Mouse (Mus musculus): Measurements from ENCODE around the gene Etv6. TPM values are rescaled to one million over a fixed set of nuclear protein-coding genes. Genes with fewer than 3 reads are reported as not detected.
A peak's percentile ranks its signal among the peaks of the same experiment; 100 is the strongest.

Etv6 gene
- polyA plus RNA-seq, 1 experiment from 2014 or later = 16.0 TPM

DNA sequence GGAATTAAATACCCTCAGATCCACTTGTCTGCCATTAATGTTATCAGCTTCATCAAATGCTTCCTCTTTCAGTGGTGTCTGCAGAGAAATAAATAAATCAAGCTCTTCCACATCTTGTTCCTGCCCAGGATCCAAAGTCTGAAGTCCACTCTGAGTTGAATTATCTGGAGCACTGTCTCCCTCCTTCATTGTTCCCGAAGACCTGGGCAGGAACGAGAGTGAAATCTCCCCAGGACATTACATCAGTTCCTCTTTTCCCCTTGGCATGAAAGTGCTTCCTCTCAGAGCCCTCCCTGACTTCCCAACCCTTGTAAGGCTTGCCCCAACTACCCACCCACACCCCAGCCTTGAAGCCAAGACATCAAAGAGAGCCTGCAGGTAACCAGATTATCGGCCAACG lies 208.0 kb downstream of the Etv6 start:
- no peak for ATAC-seq (replicated peaks; ENCODE audit: insufficient number of reproducible peaks, low FRiP score, low TSS enrichment)
- H3K4me2 ChIP-seq = no peak overlapping the region
- H3K4me3 ChIP-seq (ENCODE audit: low read depth, low read length) = no peak overlapping the region
- H3K36me3 ChIP-seq (ENCODE audit: control insufficient read depth, insufficient read depth, low read length) = peaks cover 11% of the 10 kb centered on the region
- no peaks in the 10 kb centered on the region; the same call in 1 of the 2 replicates for H3K9me3 ChIP-seq (replicated peaks; ENCODE audit: control insufficient read depth, low read length)
- H3K27ac ChIP-seq (ENCODE audit: low read depth, low read length) = peak overlapping the region; percentile 73
- H3K4me1 ChIP-seq (ENCODE audit: control insufficient read depth, insufficient read depth, low read length) = peaks cover 18% of the 10 kb centered on the region
- no peak overlapping the region for H3K9ac ChIP-seq (ENCODE audit: low read depth, low read length)
- 59% methylated on average over 4 of the region's 4 CpGs for WGBS (ENCODE audit: insufficient replicate concordance)
- H3K27me3 ChIP-seq (ENCODE audit: control insufficient read depth, insufficient read depth, low read length) = no peaks in the 10 kb centered on the region

DNA sequence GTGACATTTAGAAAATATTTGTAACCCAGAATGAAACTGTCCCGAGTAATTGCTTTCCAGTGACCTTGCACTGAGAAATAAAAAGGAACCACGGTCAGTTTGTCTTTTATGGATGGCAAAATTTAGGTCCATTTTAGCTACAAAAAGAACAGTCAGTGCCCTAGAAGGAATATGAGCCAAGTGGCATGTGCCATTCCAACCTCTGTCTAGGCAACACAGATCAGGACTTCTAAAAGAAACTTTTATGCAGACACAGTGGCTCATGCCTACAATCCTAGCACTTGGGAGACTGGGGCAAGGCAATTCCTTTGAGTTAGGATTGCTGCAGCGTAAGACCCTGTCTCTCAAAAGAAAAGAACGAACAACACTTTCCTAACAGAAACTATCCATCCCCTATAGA lies 208.6 kb downstream of the Etv6 start:
- Histone ChIP-seq H3K27me3 (ENCODE audit: control insufficient read depth, insufficient read depth, low read length) (no peaks in the 10 kb centered on the region), H3K4me2 (no peak overlapping the region), H3K9me3 (replicated peaks; ENCODE audit: control insufficient read depth, low read length) (no peaks in the 10 kb centered on the region; the same call in 1 of the 2 replicates), H3K9ac (ENCODE audit: low read depth, low read length) (no peak overlapping the region), H3K4me1 (ENCODE audit: control insufficient read depth, insufficient read depth, low read length) (peaks cover 18% of the 10 kb centered on the region), H3K27ac (ENCODE audit: low read depth, low read length) (no peak overlapping the region), H3K36me3 (ENCODE audit: control insufficient read depth, insufficient read depth, low read length) (peaks cover 15% of the 10 kb centered on the region), H3K4me3 (ENCODE audit: low read depth, low read length) (no peak overlapping the region)
- 90% methylated on average over 4 of the region's 4 CpGs for WGBS (ENCODE audit: insufficient replicate concordance)
- no peak for ATAC-seq (replicated peaks; ENCODE audit: insufficient number of reproducible peaks, low FRiP score, low TSS enrichment)

DNA sequence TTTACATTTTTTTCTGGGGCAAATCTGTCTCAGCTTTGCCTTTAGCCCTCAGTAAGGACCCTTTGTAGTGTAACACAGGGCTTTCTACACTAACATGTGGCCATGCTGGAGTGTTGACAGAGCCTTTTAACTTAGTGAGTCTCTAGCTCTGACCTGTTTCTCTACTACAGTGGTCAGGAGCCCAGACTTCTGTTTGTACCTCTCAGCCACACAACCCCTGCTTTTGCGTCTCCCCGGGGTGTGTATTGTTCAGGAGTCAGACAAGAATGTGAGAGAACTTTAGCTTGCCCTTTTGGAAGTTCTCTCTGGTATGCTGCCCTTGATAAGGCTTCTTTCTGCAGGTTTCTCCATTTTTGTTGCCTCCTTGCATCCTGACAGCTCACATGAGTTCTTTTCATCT lies 210.6 kb downstream of the Etv6 start:
- Histone ChIP-seq H3K4me2 (no peak overlapping the region), H3K27ac (ENCODE audit: low read depth, low read length) (peak overlapping the region; percentile 51; the same call in 1 of the 2 replicates), H3K9ac (ENCODE audit: low read depth, low read length) (no peak overlapping the region), H3K4me1 (ENCODE audit: control insufficient read depth, insufficient read depth, low read length) (peaks cover 18% of the 10 kb centered on the region), H3K4me3 (ENCODE audit: low read depth, low read length) (no peak overlapping the region), H3K36me3 (ENCODE audit: control insufficient read depth, insufficient read depth, low read length) (peaks cover 11% of the 10 kb centered on the region; the same call in 1 of the 2 replicates), H3K9me3 (replicated peaks; ENCODE audit: control insufficient read depth, low read length) (no peaks in the 10 kb centered on the region), H3K27me3 (ENCODE audit: control insufficient read depth, insufficient read depth, low read length) (no peaks in the 10 kb centered on the region)
- WGBS (ENCODE audit: insufficient replicate concordance) = 28% methylated on average over 2 of the region's 2 CpGs
- ATAC-seq (replicated peaks; ENCODE audit: insufficient number of reproducible peaks, low FRiP score, low TSS enrichment) = no peak; the same call in 1 of the 2 replicates

DNA sequence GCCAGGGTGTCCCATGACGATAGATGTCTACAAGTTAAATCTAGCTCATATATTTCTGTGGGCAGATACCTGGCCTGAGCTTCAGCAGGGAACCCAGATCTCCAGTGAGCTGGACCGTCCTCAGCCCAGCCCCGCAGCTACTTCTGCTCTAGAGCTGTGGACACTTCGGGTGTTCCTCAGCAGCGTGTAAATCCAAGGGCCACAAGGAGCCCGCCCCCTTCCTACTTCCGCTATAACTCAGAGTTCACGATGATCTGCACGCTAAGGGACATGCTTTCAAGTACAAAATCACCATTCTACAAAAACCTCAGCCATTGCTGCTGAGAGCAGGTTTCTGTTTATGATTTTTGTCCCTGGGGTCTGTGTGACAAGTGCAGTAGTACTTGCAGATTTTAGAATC lies 211.8 kb downstream of the Etv6 start:
- no peak for ATAC-seq (replicated peaks; ENCODE audit: insufficient number of reproducible peaks, low FRiP score, low TSS enrichment)
- Histone ChIP-seq H3K4me1 (ENCODE audit: control insufficient read depth, insufficient read depth, low read length) (peaks cover 18% of the 10 kb centered on the region), H3K4me3 (ENCODE audit: low read depth, low read length) (no peak overlapping the region), H3K4me2 (no peak overlapping the region), H3K27me3 (ENCODE audit: control insufficient read depth, insufficient read depth, low read length) (no peaks in the 10 kb centered on the region), H3K9me3 (replicated peaks; ENCODE audit: control insufficient read depth, low read length) (no peaks in the 10 kb centered on the region), H3K36me3 (ENCODE audit: control insufficient read depth, insufficient read depth, low read length) (peaks cover 11% of the 10 kb centered on the region; the same call in 1 of the 2 replicates), H3K9ac (ENCODE audit: low read depth, low read length) (no peak overlapping the region), H3K27ac (ENCODE audit: low read depth, low read length) (no peak overlapping the region)
- 91% methylated on average over 9 of the region's 9 CpGs for WGBS (ENCODE audit: insufficient replicate concordance)

DNA sequence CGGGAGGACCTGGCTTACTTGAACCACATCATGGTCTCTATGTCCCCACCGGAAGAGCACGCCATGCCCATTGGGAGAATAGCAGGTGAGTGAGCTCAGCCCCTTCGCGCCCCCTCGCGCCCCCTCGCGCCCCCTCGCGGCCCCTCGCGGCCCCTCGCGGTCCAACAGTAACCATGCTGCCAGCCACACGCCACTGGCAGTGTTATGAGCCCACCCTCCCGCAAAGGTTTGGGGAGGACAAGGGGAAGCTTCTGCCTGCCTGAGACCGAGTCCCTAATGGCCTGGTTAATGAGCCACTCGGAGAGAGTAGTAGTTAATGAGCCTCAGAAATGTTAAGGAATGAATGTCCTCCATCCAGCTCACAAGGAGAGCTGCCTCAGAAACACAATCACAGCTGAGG lies 213.2 kb downstream of the Etv6 start:
- no peak overlapping the region for H3K9ac ChIP-seq (ENCODE audit: low read depth, low read length)
- no peak overlapping the region for H3K4me2 ChIP-seq
- no peaks in the 10 kb centered on the region for H3K27me3 ChIP-seq (ENCODE audit: control insufficient read depth, insufficient read depth, low read length)
- no peaks in the 10 kb centered on the region for H3K9me3 ChIP-seq (replicated peaks; ENCODE audit: control insufficient read depth, low read length)
- no peak for ATAC-seq (replicated peaks; ENCODE audit: insufficient number of reproducible peaks, low FRiP score, low TSS enrichment)
- H3K4me1 ChIP-seq (ENCODE audit: control insufficient read depth, insufficient read depth, low read length) = peaks cover 9% of the 10 kb centered on the region
- peaks cover 11% of the 10 kb centered on the region; the same call in 1 of the 2 replicates for H3K36me3 ChIP-seq (ENCODE audit: control insufficient read depth, insufficient read depth, low read length)
- no peak overlapping the region for H3K4me3 ChIP-seq (ENCODE audit: low read depth, low read length)
- 87% methylated on average over 19 of the region's 19 CpGs for WGBS (ENCODE audit: insufficient replicate concordance)
- no peak overlapping the region for H3K27ac ChIP-seq (ENCODE audit: low read depth, low read length)

DNA sequence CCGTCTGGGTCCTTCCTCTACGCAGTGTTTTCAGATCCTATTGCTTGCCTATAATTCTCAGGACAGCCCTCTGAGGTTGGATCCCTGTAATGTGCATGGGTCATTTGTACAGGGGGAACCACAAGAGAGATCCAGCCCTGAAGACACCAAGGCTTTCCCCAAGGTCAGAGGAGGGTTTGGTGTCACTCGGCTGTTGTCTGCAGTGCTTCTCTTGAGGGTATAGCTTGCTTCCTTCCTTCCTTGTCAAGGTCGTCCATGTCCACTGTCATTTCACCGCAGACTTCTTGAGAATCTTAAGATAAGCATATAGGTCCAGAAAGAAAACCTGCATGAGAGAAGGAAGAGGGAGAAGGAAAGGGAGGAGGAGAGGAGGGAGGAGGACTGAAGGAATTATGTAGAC lies 215.3 kb downstream of the Etv6 start:
- Histone ChIP-seq H3K36me3 (ENCODE audit: control insufficient read depth, insufficient read depth, low read length) (peaks cover 11% of the 10 kb centered on the region; the same call in 1 of the 2 replicates), H3K9ac (ENCODE audit: low read depth, low read length) (no peak overlapping the region), H3K4me3 (ENCODE audit: low read depth, low read length) (no peak overlapping the region), H3K27me3 (ENCODE audit: control insufficient read depth, insufficient read depth, low read length) (no peaks in the 10 kb centered on the region), H3K4me1 (ENCODE audit: control insufficient read depth, insufficient read depth, low read length) (peaks cover 12% of the 10 kb centered on the region), H3K27ac (ENCODE audit: low read depth, low read length) (no peak overlapping the region), H3K9me3 (replicated peaks; ENCODE audit: control insufficient read depth, low read length) (no peaks in the 10 kb centered on the region), H3K4me2 (no peak overlapping the region)
- ATAC-seq (replicated peaks; ENCODE audit: insufficient number of reproducible peaks, low FRiP score, low TSS enrichment) = no peak
- 59% methylated on average over 5 of the region's 5 CpGs for WGBS (ENCODE audit: insufficient replicate concordance)

DNA sequence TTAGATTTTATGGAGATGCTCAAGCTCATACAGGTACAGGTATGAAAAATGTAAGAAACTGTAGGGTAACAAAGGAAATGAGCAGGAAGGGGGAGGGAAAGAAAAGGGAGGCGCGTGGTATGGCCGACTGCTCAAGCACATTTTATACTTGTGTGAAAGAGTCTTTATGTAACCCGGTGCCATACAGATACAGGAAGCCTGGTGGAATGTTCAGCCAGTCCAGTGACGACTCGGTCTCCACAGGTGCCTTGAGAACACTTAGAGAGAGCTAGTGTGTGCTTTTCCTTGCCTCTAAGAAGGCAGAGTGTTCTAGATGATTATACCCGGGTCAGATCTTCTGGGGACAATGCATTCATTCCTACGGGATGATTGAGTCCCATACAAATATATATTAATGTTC lies 215.9 kb downstream of the Etv6 start:
- H3K9ac ChIP-seq (ENCODE audit: low read depth, low read length) = no peak overlapping the region
- 92% methylated on average over 8 of the region's 8 CpGs for WGBS (ENCODE audit: insufficient replicate concordance)
- no peak overlapping the region for H3K4me2 ChIP-seq
- H3K4me3 ChIP-seq (ENCODE audit: low read depth, low read length) = no peak overlapping the region
- ATAC-seq (replicated peaks; ENCODE audit: insufficient number of reproducible peaks, low FRiP score, low TSS enrichment) = no peak
- H3K27me3 ChIP-seq (ENCODE audit: control insufficient read depth, insufficient read depth, low read length) = no peaks in the 10 kb centered on the region
- H3K27ac ChIP-seq (ENCODE audit: low read depth, low read length) = no peak overlapping the region
- no peaks in the 10 kb centered on the region for H3K9me3 ChIP-seq (replicated peaks; ENCODE audit: control insufficient read depth, low read length)
- peaks cover 13% of the 10 kb centered on the region for H3K4me1 ChIP-seq (ENCODE audit: control insufficient read depth, insufficient read depth, low read length)
- H3K36me3 ChIP-seq (ENCODE audit: control insufficient read depth, insufficient read depth, low read length) = peaks cover 11% of the 10 kb centered on the region; the same call in 1 of the 2 replicates

DNA sequence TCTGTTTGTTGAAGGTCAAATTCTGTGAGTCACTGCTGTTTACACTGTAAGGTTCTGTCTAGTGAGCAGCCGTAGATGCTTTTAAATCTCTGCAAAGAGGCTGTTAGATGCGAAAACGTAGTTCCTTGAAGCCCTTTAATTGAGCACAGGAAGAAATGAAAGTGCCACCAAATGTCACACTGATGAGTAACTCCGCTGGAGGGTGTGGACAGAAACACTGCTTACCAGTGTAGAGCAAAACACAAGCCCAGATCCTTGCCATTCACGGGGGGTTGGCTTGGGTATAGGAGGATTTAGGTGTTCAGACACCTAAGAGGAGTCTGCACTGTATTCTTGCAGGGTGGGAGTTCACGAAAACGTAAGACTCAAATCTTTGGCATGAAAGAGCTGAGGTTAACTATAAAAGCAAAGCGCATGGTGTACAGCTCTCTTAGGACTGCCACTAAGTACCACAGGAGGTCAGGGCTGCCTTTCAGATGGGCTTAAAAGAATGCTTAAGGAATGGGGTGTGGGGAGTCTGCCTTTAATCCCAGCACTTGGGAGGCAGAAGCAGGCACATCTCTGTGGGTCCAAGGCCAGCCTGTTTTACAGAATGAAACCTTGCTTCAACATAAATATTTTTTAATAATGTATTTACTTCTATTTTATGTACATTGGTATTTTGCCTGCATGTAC lies 216.7 kb downstream of the Etv6 start:
- 83% methylated on average over 8 of the region's 8 CpGs for WGBS (ENCODE audit: insufficient replicate concordance)

DNA sequence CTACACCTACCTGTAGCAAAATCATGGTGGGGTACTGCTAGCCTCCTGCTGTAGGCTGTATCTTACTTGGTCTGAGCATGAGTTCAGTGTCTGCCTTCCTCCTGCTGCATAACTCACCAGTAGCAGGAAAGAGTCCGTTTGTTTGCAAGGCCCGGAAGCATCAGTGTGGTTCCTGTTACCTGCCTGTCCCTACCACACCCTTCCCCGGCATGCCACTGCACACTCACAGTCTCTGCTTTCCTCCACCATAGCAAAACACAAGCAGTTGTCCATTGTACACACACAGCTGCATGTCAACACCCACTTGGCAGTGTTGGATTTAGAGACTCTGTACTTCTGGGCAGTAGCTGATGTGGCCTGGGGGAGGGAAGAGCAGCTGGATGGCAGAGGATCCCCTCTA lies 220.9 kb downstream of the Etv6 start:
- no peak overlapping the region for H3K4me2 ChIP-seq
- peaks cover 2% of the 10 kb centered on the region; the same call in 1 of the 2 replicates for H3K9me3 ChIP-seq (replicated peaks; ENCODE audit: control insufficient read depth, low read length)
- H3K36me3 ChIP-seq (ENCODE audit: control insufficient read depth, insufficient read depth, low read length) = peaks cover 11% of the 10 kb centered on the region
- H3K9ac ChIP-seq (ENCODE audit: low read depth, low read length) = no peak overlapping the region
- ATAC-seq (replicated peaks; ENCODE audit: insufficient number of reproducible peaks, low FRiP score, low TSS enrichment) = 0 out of 2 replicates have a peak, but pooled peaks have one; percentile 21
- H3K27ac ChIP-seq (ENCODE audit: low read depth, low read length) = peak overlapping the region; percentile 38; the same call in 1 of the 2 replicates
- WGBS (ENCODE audit: insufficient replicate concordance) = 66% methylated on average over 3 of the region's 3 CpGs
- peaks cover 18% of the 10 kb centered on the region for H3K4me1 ChIP-seq (ENCODE audit: control insufficient read depth, insufficient read depth, low read length)
- H3K4me3 ChIP-seq (ENCODE audit: low read depth, low read length) = no peak overlapping the region
- no peaks in the 10 kb centered on the region for H3K27me3 ChIP-seq (ENCODE audit: control insufficient read depth, insufficient read depth, low read length)

More for the DNA sequence above, 216.7 kb downstream of the Etv6 start:
- H3K4me2 ChIP-seq = no peak overlapping the region
- no peak for ATAC-seq (replicated peaks; ENCODE audit: insufficient number of reproducible peaks, low FRiP score, low TSS enrichment)
- no peaks in the 10 kb centered on the region for H3K27me3 ChIP-seq (ENCODE audit: control insufficient read depth, insufficient read depth, low read length)
- H3K36me3 ChIP-seq (ENCODE audit: control insufficient read depth, insufficient read depth, low read length) = peaks cover 11% of the 10 kb centered on the region; the same call in 1 of the 2 replicates
- H3K9me3 ChIP-seq (replicated peaks; ENCODE audit: control insufficient read depth, low read length) = no peaks in the 10 kb centered on the region
- no peak overlapping the region for H3K4me3 ChIP-seq (ENCODE audit: low read depth, low read length)
- peaks cover 18% of the 10 kb centered on the region for H3K4me1 ChIP-seq (ENCODE audit: control insufficient read depth, insufficient read depth, low read length)
- no peak overlapping the region for H3K27ac ChIP-seq (ENCODE audit: low read depth, low read length)
- H3K9ac ChIP-seq (ENCODE audit: low read depth, low read length) = no peak overlapping the region

All from heart, embryonic 11.5 days (tissue).